Mouse (Mus musculus) brain, adult 10 weeks (tissue): Measurements from ENCODE around the gene Cbll1. TPM values are rescaled to one million over a fixed set of nuclear protein-coding genes. Genes with fewer than 3 reads are reported as not detected.

Source experiments
- polyA plus RNA-seq: library from polyadenylated mRNA; stranded (reverse); fragments of 350-450 nt; fragmentation: Illumina TruSeq; extraction: RNeasy Lipid Tissue Mini Kit (QIAGEN cat#74804); gene quantifications from one replicate; pipeline ENCODE4 v1.2.3, GENCODE M21; 2015; ENCODE audit warnings: low read depth, low replicate concordance

The Cbll1 gene
- 12.7 TPM for polyA plus RNA-seq

GRCm38 (mm10) chr12:31499314-31500131, at the start of gene Cbll1:
Cbll1 (minus strand) TSS chr12:31499616.

Other genes with a start within 250 kb of the Cbll1 start
- 6.0 TPM for gene Lamb1, start 234.4 kb downstream of the Cbll1 start, polyA plus RNA-seq
- gene Dld, start 148.2 kb downstream of the Cbll1 start, polyA plus RNA-seq = 133 TPM
- 0.33 TPM for gene Slc26a3, start 108.7 kb downstream of the Cbll1 start, polyA plus RNA-seq
- gene Slc26a4, start 60.4 kb upstream of the Cbll1 start, polyA plus RNA-seq = 1.8 TPM
- gene Bcap29, start 135.0 kb upstream of the Cbll1 start, polyA plus RNA-seq = 77.0 TPM
- gene Dus4l, start 155.2 kb upstream of the Cbll1 start, polyA plus RNA-seq = 11.5 TPM
- gene Cog5, start 155.3 kb upstream of the Cbll1 start, polyA plus RNA-seq = 47.3 TPM
- gene Gpr22, start 214.3 kb upstream of the Cbll1 start, polyA plus RNA-seq = 34.4 TPM